Mouse (Mus musculus) ZHBTc4 (cell line): ENCODE measurements at regions not wholly inside any gene's neighbourhood (a gene's known extent, or its start where the extent isn't known, plus 50 kb on each side); places are given as distances from the start of the nearest gene placed in this dataset.

Source experiments
- DNase-seq: peaks from one replicate; pipeline ENCODE4 v3.0.0-alpha.2; 2011; ENCODE audit warnings: low read depth, low spot score

- DNase-seq, result no peak
These were observed 185.8 kb upstream of the Zfp507 start for GRCm38 (mm10) chr7:35988449-35989109.

GRCm38 (mm10) chr7:35977986-35978385, 175.2 kb upstream of the Zfp507 start:
- no peak for DNase-seq

- peak; percentile 54 for DNase-seq
These were observed 155.9 kb upstream of the Zfp507 start for GRCm38 (mm10) chr7:35958731-35959130.

GRCm38 (mm10) chr7:35958052-35958451, 155.2 kb upstream of the Zfp507 start:
- DNase-seq, result no peak

- DNase-seq, result peak; percentile 10
These were observed 146.0 kb upstream of the Zfp507 start for GRCm38 (mm10) chr7:35948794-35949193.

- peak; percentile 29 for DNase-seq
These were observed 145.6 kb upstream of the Zfp507 start for GRCm38 (mm10) chr7:35948389-35948788.

GRCm38 (mm10) chr7:35941086-35941485, 138.3 kb upstream of the Zfp507 start:
- no peak for DNase-seq

GRCm38 (mm10) chr7:35938123-35938869, 135.5 kb upstream of the Zfp507 start:
- DNase-seq, result no peak

- DNase-seq, result peak; percentile 59
These were observed 123.9 kb upstream of the Zfp507 start for GRCm38 (mm10) chr7:35926749-35927148.

GRCm38 (mm10) chr7:35922582-35922981, 119.8 kb upstream of the Zfp507 start:
- DNase-seq, result no peak

GRCm38 (mm10) chr7:35920884-35921283, 118.1 kb upstream of the Zfp507 start:
- DNase-seq, result no peak

GRCm38 (mm10) chr7:35920194-35920609, 117.4 kb upstream of the Zfp507 start:
- DNase-seq, result no peak

GRCm38 (mm10) chr7:35910109-35910706, 107.4 kb upstream of the Zfp507 start:
- DNase-seq, result no peak

GRCm38 (mm10) chr7:35901942-35902381, 99.2 kb upstream of the Zfp507 start:
- peak; percentile 81 for DNase-seq

GRCm38 (mm10) chr7:35898701-35899445, 96.1 kb upstream of the Zfp507 start:
- DNase-seq, result no peak

- DNase-seq, result no peak
These were observed 90.5 kb upstream of the Zfp507 start for GRCm38 (mm10) chr7:35893292-35893691.

- no peak for DNase-seq
These were observed 83.2 kb upstream of the Zfp507 start for GRCm38 (mm10) chr7:35886051-35886450.

GRCm38 (mm10) chr7:35879755-35880304, 77.0 kb upstream of the Zfp507 start:
- DNase-seq, result peak; percentile 77

- DNase-seq, result no peak
These were observed 75.4 kb upstream of the Zfp507 start for GRCm38 (mm10) chr7:35878164-35878563.

GRCm38 (mm10) chr7:35861049-35861448, 58.2 kb upstream of the Zfp507 start:
- DNase-seq, result no peak

GRCm38 (mm10) chr7:35859601-35860000, 56.8 kb upstream of the Zfp507 start:
- DNase-seq, result peak; percentile 63

- no peak for DNase-seq
These were observed 54.9 kb upstream of the Zfp507 start for GRCm38 (mm10) chr7:35857693-35858092.
